Mouse (Mus musculus) ES-E14 (cell line): ENCODE measurements around the gene Mettl11b. TPM values are rescaled to one million over a fixed set of nuclear protein-coding genes. Genes with fewer than 3 reads are reported as not detected.
"Not testable (repeated sequence)": the region's sequence is repeated elsewhere in the genome, so short reads cannot be mapped to it uniquely, and the experiment has no call there.

Experiments used
- DNase-seq: peaks from one replicate; pipeline ENCODE4 v3.0.0-alpha.2; 2013; ENCODE audit warnings: low read depth, low spot score
- H3K27ac ChIP-seq: 2 replicates; pipeline ENCODE4 v1.5.1; 2012; ENCODE audit warnings: low read depth, mild to moderate bottlenecking, low read length, moderate library complexity, mixed read lengths; ENCODE audit not compliant: poor library complexity, insufficient read depth, severe bottlenecking
- H3K36me3 ChIP-seq: 2 replicates; pipeline ENCODE4 v1.6.1; 2012; ENCODE audit warnings: mild to moderate bottlenecking, low read length, moderate library complexity, mixed read lengths; ENCODE audit not compliant: control insufficient read depth, poor library complexity, insufficient read depth, severe bottlenecking
- H3K4me1 ChIP-seq, 2 experiments: fragments of 150-350 bp in 1 of 2; sonication (generic) in 1 of 2; 2 replicates each; pipeline ENCODE4 v1.6.1; 2012; ENCODE audit warnings: low read length in 2 of 2, mild to moderate bottlenecking in 1 of 2, mixed read lengths in 1 of 2; ENCODE audit not compliant: control insufficient read depth in 2 of 2, insufficient read depth in 2 of 2, poor library complexity in 1 of 2
- H3K4me3 ChIP-seq, 2 experiments: fragments of 150-350 bp in 1 of 2; sonication (generic) in 1 of 2; 2 replicates each; pipeline ENCODE4 v1.5.1; 2012; ENCODE audit warnings: low read length in 2 of 2, low read depth in 1 of 2, mild to moderate bottlenecking in 1 of 2, mixed read lengths in 1 of 2; ENCODE audit not compliant: insufficient read depth in 1 of 2, poor library complexity in 1 of 2, severe bottlenecking in 1 of 2
- H3K9ac ChIP-seq: 2 replicates; pipeline ENCODE4 v1.6.1; 2012; ENCODE audit warnings: low read depth, mild to moderate bottlenecking, low read length, mixed read lengths; ENCODE audit not compliant: poor library complexity, insufficient read depth, severe bottlenecking
- H3K9me3 ChIP-seq: fragments of 150-350 bp; sonication (generic); 2 replicates; pipeline ENCODE4 v1.6.1; 2012; ENCODE audit warnings: low read depth, mild to moderate bottlenecking, low read length; ENCODE audit not compliant: control insufficient read depth, insufficient read depth
- CHD2 ChIP-seq: IDR thresholded peaks from 2 replicates; pipeline ENCODE4 v1.6.1; 2014; ENCODE audit warnings: mild to moderate bottlenecking, low read depth, low read length, inconsistent platforms
- HCFC1 ChIP-seq: IDR thresholded peaks from 2 replicates; pipeline ENCODE4 v1.6.1; 2012; ENCODE audit warnings: low read length, inconsistent platforms, borderline replicate concordance; ENCODE audit not compliant: insufficient read depth
- MAFK ChIP-seq: IDR thresholded peaks from 2 replicates; pipeline ENCODE4 v1.6.1; 2014; ENCODE audit warnings: mild to moderate bottlenecking, low read depth, low read length, inconsistent platforms; ENCODE audit not compliant: insufficient read depth
- ZC3H11A ChIP-seq: IDR thresholded peaks from 2 replicates; pipeline ENCODE4 v1.6.1; 2012; ENCODE audit warnings: low read depth, mild to moderate bottlenecking, inconsistent platforms, low read length, borderline replicate concordance
- ZNF384 ChIP-seq: IDR thresholded peaks from 2 replicates; pipeline ENCODE4 v1.6.1; 2012; ENCODE audit warnings: low read depth, low read length, inconsistent platforms
- in situ Hi-C, 2 experiments: fragments of 600-800 bp; cut with MboI; formaldehyde crosslinking; loops; one replicate each; pipeline ENCODE4 v1.15.1; 2025; ENCODE audit warnings: low sequenced_read_pairs in 2 of 2, inconsistent platforms in 1 of 2; ENCODE audit not compliant: unreplicated experiment in 2 of 2
- total RNA-seq: library from RNA; depleted of rRNA; stranded (reverse); fragments of 300-350 nt; gene quantifications from 2 replicates; pipeline ENCODE4 v1.2.3, GENCODE M21; 2012

Gene Mettl11b
- total RNA-seq, 1 experiment = not detected

DNA sequence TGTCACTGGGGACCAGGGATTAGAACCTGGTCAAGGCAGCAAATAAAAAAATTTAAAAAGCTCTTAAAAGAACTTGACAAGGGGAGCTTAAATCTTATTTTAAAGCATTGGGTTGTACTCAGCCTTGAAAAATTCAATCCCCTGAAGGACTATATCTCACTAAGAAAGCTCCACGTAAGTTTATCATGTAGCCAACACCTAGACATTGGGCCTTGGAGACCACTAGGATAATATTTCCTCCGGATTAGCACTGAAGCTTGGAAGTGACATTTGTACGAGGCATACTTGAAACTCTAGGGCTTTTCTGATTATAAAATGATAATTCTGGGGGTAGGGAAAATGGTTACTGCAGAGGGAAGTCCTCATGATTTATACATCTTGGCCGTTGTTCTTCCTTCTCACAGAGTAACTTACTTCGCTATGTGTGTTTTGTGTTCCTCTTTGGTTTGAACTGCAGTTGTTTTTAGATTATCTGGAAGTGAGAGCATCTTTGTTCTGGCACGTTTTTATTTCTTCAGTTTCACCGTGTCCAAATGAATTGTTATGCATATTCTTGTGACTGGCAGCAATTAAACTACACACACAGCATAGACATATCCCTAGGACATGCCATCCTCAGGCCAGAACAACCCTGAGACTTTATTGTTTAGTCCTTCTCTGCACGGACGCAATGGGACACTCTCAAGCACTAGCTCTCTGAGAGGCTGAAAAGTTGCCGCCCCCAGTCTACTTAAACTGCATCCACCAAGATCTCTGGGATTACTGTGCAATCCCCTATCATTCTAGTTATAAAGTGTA, 11.6 kb upstream of the Mettl11b start:
- H3K36me3 ChIP-seq = no peaks in the 10 kb centered on the region
- no peak overlapping the region for H3K4me3 ChIP-seq
- H3K4me1 ChIP-seq = no peaks in the 10 kb centered on the region
- DNase-seq = no peak
- no peak overlapping the region for H3K9ac ChIP-seq
- TF ChIP-seq CHD2 (no peak), MAFK (no peak), ZC3H11A (no peak), HCFC1 (no peak), ZNF384 (no peak)
- H3K9me3 ChIP-seq = no peaks in the 10 kb centered on the region
- H3K27ac ChIP-seq = no peak overlapping the region
- in situ Hi-C loops = no loop called here

DNA sequence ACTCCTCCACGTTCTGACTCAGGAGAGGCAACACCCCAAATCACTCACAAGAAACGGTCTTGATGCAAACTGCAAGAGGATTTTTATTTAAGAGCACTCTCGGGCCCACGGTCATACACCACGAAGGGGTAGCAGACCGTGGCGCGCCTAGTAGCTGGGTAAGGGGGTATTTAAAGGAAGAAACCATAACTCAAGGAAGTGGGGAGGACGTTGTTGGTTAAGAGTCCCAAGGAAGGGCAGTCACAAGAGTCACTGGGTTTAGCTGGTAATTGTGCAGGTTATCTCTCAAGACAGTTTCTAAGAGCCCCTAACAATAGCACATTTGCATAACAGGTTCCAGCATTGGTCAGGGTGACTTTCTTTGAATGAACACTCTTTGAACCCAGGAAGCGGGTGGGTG, 6.1 kb upstream of the Mettl11b start:
- H3K4me3 ChIP-seq, H3K9me3 ChIP-seq, H3K9ac ChIP-seq, H3K4me1 ChIP-seq, H3K36me3 ChIP-seq, H3K27ac ChIP-seq, in situ Hi-C loops: not testable (repeated sequence)
- DNase-seq = peak; percentile 6

DNA sequence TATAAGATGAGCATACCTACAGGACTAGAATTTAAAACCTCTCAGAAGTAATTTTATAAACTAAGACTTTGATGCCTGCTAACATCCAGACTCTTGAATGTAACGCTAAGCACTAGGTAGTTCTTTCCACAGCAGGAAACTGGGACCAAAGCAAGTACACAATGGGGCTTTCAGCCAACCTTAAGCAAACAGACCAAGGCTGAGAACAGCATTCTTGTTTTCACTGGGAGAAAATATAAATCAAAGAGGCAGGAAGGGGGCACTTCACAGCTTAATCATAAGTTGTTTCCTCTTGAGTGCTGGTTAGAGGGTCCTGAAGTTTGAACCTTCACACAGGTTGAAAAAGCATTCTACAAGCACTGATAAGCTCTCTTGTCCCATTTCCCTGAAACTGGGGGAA, 1.1 kb downstream of the Mettl11b start:
- Histone ChIP-seq H3K27ac (no peak overlapping the region), H3K9ac (no peak overlapping the region), H3K9me3 (no peaks in the 10 kb centered on the region), H3K36me3 (no peaks in the 10 kb centered on the region), H3K4me3 (no peak overlapping the region), H3K4me1 (no peaks in the 10 kb centered on the region)
- in situ Hi-C loops = no loop called here
- TF ChIP-seq ZNF384 (no peak), CHD2 (no peak), MAFK (no peak), HCFC1 (no peak), ZC3H11A (no peak)
- DNase-seq = no peak

GRCm38 (mm10) chr1:163708618-163709017, 16.4 kb downstream of the Mettl11b start:
- no peak overlapping the region for H3K4me3 ChIP-seq
- H3K4me1 ChIP-seq = no peaks in the 10 kb centered on the region
- DNase-seq = no peak
- no peak overlapping the region for H3K9ac ChIP-seq
- H3K9me3 ChIP-seq = 0 out of 2 replicates have a peak, but pooled peaks cover 3% of the 10 kb centered on the region
- TF ChIP-seq ZNF384 = no peak
- no peak for TF ChIP-seq CHD2
- no peak for TF ChIP-seq ZC3H11A
- no peak for TF ChIP-seq MAFK
- TF ChIP-seq HCFC1 = no peak
- in situ Hi-C loops = no loop called here
- no peaks in the 10 kb centered on the region for H3K36me3 ChIP-seq
- H3K27ac ChIP-seq = no peak overlapping the region

- Histone ChIP-seq H3K36me3 (no peaks in the 10 kb centered on the region), H3K27ac (no peak overlapping the region), H3K9ac (no peak overlapping the region), H3K4me3 (no peak overlapping the region), H3K9me3 (no peaks in the 10 kb centered on the region), H3K4me1 (no peaks in the 10 kb centered on the region)
- no peak for DNase-seq
- no peak for TF ChIP-seq MAFK
- TF ChIP-seq HCFC1 = no peak
- TF ChIP-seq ZC3H11A = no peak
- in situ Hi-C loops = no loop called here
These were observed 24.5 kb downstream of the Mettl11b start for GRCm38 (mm10) chr1:163700571-163700970.
